Mouse (Mus musculus): ENCODE results near the gene Olfr1181. TPM values are rescaled to one million over a fixed set of nuclear protein-coding genes. Genes with fewer than 3 reads are reported as not detected.

Gene Olfr1181
- polyA plus RNA-seq (2012; rRNA removed), result not detected in 2 replicates

DNA sequence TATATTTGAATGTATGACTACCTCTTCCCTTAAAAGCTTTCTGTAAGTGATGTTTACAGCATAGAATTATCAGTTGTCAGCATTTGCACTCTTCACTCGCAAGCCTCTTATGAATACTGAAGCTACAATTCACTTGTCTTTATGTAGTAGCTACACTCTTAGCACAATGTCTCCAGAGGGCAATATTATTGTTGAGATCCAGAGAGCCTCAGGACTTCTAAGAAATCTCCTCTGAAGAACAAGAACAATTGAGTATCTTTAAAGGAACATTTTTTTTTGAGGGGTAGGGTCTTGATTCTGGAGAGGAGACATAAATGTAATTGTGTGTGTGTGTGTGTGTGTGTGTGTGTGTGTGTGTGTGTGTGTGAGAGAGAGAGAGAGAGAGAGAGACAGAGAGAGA, at the start of gene Olfr1181:
Olfr1181 (minus strand) TSS at position 101 of the 400 bp plus-strand sequence.

DNA sequence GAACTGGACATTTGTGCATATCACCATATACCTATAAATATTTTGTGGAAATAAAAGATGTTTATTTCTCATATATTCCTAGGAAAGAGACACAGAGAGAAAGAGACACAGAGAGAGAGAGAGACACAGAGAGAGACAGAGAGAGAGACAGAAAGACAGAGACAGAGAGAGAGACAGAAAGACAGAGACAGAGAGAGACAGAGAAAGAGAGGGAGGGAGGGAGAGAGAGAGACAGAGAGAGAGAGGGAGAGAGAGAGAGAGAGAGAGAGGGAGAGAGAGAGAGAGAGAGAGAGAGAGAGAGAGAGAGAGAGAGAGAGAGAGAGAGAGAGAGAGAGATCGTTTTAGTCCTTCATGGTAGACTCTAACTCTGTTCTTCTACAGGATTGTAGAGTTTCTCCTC, 28.6 kb upstream of the Olfr1181 start, which contains the start of gene Olfr1183:
Olfr1183 (plus strand) TSS at position 301 of the 400 bp plus-strand sequence.

DNA sequence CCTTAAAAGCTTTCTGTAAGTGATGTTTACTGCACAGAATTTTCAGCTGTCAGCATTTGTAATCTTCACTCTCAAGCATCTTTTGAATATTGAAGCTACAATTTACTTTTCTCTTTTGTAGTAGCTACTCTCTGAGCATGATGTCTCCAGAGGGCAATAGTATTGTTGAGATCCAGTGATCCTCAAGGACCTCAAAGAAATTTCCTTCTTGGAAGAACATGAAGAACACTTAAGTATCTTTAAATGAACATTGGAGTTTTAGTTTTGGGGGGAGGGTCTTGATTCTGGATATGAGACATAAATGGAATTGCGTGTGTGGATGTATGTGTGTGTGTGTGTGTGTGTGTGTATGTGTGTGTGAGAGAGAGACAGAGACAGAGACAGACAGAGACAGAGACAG, 23.1 kb upstream of the Olfr1181 start, which contains the start of gene Gm13757:
Gm13757 (minus strand) TSS at position 101 of the 400 bp plus-strand sequence.

DNA sequence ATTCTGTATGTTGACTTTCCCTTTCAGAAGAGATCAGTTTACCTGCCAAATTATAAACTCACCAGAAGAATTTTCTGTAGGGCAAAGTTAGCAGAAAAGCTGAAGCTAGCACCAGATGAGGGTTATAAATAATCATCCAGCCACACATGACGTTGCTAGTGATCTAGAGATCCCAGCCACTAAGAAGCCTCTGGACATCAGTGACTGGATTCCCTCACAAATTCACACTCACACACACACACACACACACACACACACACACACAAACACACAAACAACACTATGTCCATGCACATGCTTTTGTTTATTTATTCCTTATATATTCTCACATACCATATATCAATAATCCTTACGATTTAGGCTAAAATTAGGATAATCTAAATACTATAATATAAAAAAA, 6.9 kb downstream of the Olfr1181 start, which contains the start of gene Olfr1180:
Olfr1180 (minus strand) TSS at position 101 of the 400 bp plus-strand sequence.

DNA sequence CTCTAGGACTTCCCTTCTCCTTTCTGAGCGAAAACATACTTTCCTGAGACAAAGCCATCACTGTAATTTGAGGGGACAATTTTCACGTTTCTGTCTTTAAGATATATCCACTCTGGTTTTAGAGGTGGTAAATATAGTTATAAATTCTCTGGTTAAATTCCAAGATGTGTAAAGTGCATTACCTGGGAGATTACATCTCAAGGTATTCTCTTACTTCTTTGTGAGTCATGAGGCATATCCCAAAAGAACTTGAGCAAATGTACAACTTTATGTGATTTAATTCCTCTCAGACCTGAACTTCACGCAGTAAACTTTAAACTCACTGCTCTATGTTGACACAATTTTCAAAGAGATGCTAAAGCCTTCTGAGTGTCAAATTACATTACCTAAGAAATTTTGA, 19.6 kb downstream of the Olfr1181 start, which contains the start of gene Olfr1179:
Olfr1179 (minus strand) TSS at position 101 of the 400 bp plus-strand sequence.

DNA sequence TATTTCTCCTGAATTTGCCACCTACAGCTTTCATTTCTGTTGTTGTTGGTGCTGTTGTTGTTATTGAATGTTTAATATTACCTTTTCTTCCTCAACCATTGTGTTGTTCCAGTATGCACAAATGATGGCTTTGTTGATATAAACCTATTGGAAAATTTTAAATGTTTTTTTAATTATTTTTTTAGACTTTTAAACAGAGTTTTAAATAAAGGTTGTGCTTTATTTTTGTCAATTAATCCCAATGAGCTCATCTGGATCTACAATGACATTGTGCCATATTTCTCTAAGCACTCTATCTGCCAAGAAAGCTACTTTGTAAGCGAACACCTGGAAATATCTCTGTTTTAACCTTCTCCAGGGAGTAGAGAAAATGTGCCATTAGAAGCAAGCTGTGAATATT, 39.2 kb downstream of the Olfr1181 start, which contains the start of gene Olfr1178:
Olfr1178 (plus strand) TSS at position 301 of the 400 bp plus-strand sequence.

Other genes with a start within 250 kb of the Olfr1181 start
- not detected in 2 replicates for gene Olfr1168, start 244.3 kb downstream of the Olfr1181 start, polyA plus RNA-seq (2012; rRNA removed)
- gene Olfr1170, start 197.8 kb downstream of the Olfr1181 start, polyA plus RNA-seq (2012; rRNA removed), result not detected in 2 replicates
- gene Olfr1173, start 146.3 kb downstream of the Olfr1181 start, polyA plus RNA-seq (2012; rRNA removed), result not detected in 2 replicates
- not detected in 2 replicates for gene Olfr1174-ps, start 111.0 kb downstream of the Olfr1181 start, polyA plus RNA-seq (2012; rRNA removed)
- gene Olfr1175-ps, start 99.0 kb downstream of the Olfr1181 start, polyA plus RNA-seq (2012; rRNA removed), result not detected in 2 replicates
- not detected in 2 replicates for gene Olfr1176, start 89.5 kb downstream of the Olfr1181 start, polyA plus RNA-seq (2012; rRNA removed)
- not detected in 2 replicates for gene Olfr1177-ps, start 79.7 kb downstream of the Olfr1181 start, polyA plus RNA-seq (2012; rRNA removed)
- not detected in 2 replicates for gene Olfr1178, start 39.1 kb downstream of the Olfr1181 start, polyA plus RNA-seq (2012; rRNA removed)
- not detected in 2 replicates for gene Olfr1179, start 19.7 kb downstream of the Olfr1181 start, polyA plus RNA-seq (2012; rRNA removed)
- not detected in 2 replicates for gene Olfr1180, start 7.0 kb downstream of the Olfr1181 start, polyA plus RNA-seq (2012; rRNA removed)
- not detected in 2 replicates for gene Gm13757, start 23.0 kb upstream of the Olfr1181 start, polyA plus RNA-seq (2012; rRNA removed)
- gene Olfr1183, start 28.7 kb upstream of the Olfr1181 start, polyA plus RNA-seq (2012; rRNA removed), result not detected in 2 replicates
- gene Olfr1184, start 57.4 kb upstream of the Olfr1181 start, polyA plus RNA-seq (2012; rRNA removed), result not detected in 2 replicates
- not detected in 2 replicates for gene Olfr1185-ps1, start 67.1 kb upstream of the Olfr1181 start, polyA plus RNA-seq (2012; rRNA removed)
- not detected in 2 replicates for gene Olfr1186, start 92.4 kb upstream of the Olfr1181 start, polyA plus RNA-seq (2012; rRNA removed)
- gene Olfr1188, start 130.8 kb upstream of the Olfr1181 start, polyA plus RNA-seq (2012; rRNA removed), result not detected in 2 replicates
- not detected in 2 replicates for gene Olfr1189, start 160.3 kb upstream of the Olfr1181 start, polyA plus RNA-seq (2012; rRNA removed)
- not detected in 2 replicates for gene Olfr1191-ps1, start 214.4 kb upstream of the Olfr1181 start, polyA plus RNA-seq (2012; rRNA removed)
- gene Olfr1192-ps1, start 222.3 kb upstream of the Olfr1181 start, polyA plus RNA-seq (2012; rRNA removed), result not detected in 2 replicates
- not detected in 2 replicates for gene Olfr1193, start 249.5 kb upstream of the Olfr1181 start, polyA plus RNA-seq (2012; rRNA removed)